Mouse (Mus musculus) small intestine, adult 2 months (tissue): ENCODE results near the gene Ulk4.

ENCODE experiments used
- CTCF ChIP-seq: fragments of 200-500 bp; IDR thresholded peaks from 2 replicates; pipeline ENCODE4 v1.5.1; 2012; ENCODE audit warnings: low read depth, mild to moderate bottlenecking, control low read depth, inconsistent platforms, low read length, moderate library complexity, mixed read lengths; ENCODE audit not compliant: insufficient replicate concordance, insufficient read length; ENCODE audit errors: extremely low read depth
- POLR2A ChIP-seq: fragments of 200-500 bp; IDR thresholded peaks from 2 replicates; pipeline ENCODE4 v1.6.1; 2012; ENCODE audit warnings: low read depth, mild to moderate bottlenecking, control low read depth, inconsistent platforms, low read length, moderate library complexity

DNA sequence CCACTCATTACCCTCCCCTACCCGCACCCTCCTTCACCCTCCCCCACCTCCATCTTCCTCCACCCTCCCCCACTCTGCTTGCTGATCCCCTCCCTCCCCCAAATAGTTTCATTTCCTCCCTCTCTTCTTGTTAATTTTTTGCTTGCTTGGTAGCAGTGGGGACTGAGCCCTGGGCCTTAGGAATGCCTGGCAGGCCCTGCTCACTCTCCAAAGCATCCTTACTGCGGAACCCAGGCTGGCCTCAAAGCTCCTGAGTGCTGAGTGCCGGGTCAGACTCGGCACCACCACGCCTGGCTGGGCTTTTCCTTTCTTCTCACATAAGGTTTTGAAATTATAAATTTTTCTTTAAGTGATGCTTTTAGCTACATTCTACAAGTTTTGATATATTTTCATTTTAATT lies 221.0 kb downstream of the Ulk4 start:
- TF ChIP-seq POLR2A (no peak), CTCF (no peak)
